Mouse (Mus musculus) CH12.LX (cell line): ENCODE results near the gene Plcl2. TPM values are rescaled to one million over a fixed set of nuclear protein-coding genes. Genes with fewer than 3 reads are reported as not detected.

ENCODE experiments used
- DNase-seq: peaks from one replicate; pipeline ENCODE4 v3.0.0-alpha.2; 2013; ENCODE audit errors: extremely low read depth
- H3K27ac ChIP-seq: 2 replicates; pipeline ENCODE4 v1.5.1; 2012; ENCODE audit warnings: low read depth, mild to moderate bottlenecking, control low read depth, moderate library complexity; ENCODE audit not compliant: insufficient read depth
- H3K27me3 ChIP-seq: replicated peaks from 2 replicates; pipeline ENCODE3; 2012; ENCODE audit warnings: inconsistent platforms
- H3K36me3 ChIP-seq, 2 experiments: replicated peaks in 1 of 2; 2 replicates each; pipeline versions ENCODE3 to v1.6.1; 2012; ENCODE audit warnings: inconsistent platforms in 1 of 2, low read length in 1 of 2, mild to moderate bottlenecking in 1 of 2, mixed read lengths in 1 of 2, moderate library complexity in 1 of 2; ENCODE audit not compliant: control insufficient read depth in 1 of 2, insufficient read depth in 1 of 2
- H3K4me1 ChIP-seq, 2 experiments: 2 replicates each; pipeline ENCODE4 v1.6.1; 2012; ENCODE audit warnings: inconsistent platforms in 1 of 2, moderate library complexity in 1 of 2; ENCODE audit not compliant: insufficient read depth in 2 of 2, control insufficient read depth in 1 of 2
- H3K4me2 ChIP-seq: 2 replicates; pipeline ENCODE4 v1.6.1; 2012; ENCODE audit warnings: low read depth, mild to moderate bottlenecking, control low read depth; ENCODE audit not compliant: poor library complexity, insufficient read depth, severe bottlenecking
- H3K4me3 ChIP-seq, 3 experiments: fragments of 150-350 bp in 1 of 3; sonication (generic) in 1 of 3; replicated peaks in 1 of 3; 2 replicates each; pipeline versions ENCODE3 to v1.5.1; 2011 to 2012; ENCODE audit warnings: low read depth in 2 of 3, low read length in 2 of 3, mild to moderate bottlenecking in 2 of 3, moderate library complexity in 2 of 3, control low read depth in 1 of 3, improper control_type of control experiment in 1 of 3, inconsistent platforms in 1 of 3, mixed read lengths in 1 of 3; ENCODE audit not compliant: poor library complexity in 1 of 3
- H3K79me2 ChIP-seq: replicated peaks from 2 replicates; pipeline ENCODE4 v1.6.1; 2012; ENCODE audit warnings: mild to moderate bottlenecking, moderate library complexity; ENCODE audit not compliant: control insufficient read depth, poor library complexity, insufficient read depth, severe bottlenecking; ENCODE audit errors: extremely low read depth
- H3K9ac ChIP-seq: 2 replicates; pipeline ENCODE4 v1.6.1; 2012; ENCODE audit warnings: low read depth, mild to moderate bottlenecking, control low read depth, moderate library complexity; ENCODE audit not compliant: insufficient read depth
- H3K9me3 ChIP-seq: replicated peaks from 2 replicates; pipeline ENCODE3; 2012; ENCODE audit warnings: low read length, inconsistent platforms, mixed read lengths
- BHLHE40 ChIP-seq: IDR thresholded peaks from 2 replicates; pipeline ENCODE4 v1.6.1; 2011; ENCODE audit warnings: mild to moderate bottlenecking, low read depth, low read length, improper control_type of control experiment
- CHD2 ChIP-seq: IDR thresholded peaks from 2 replicates; pipeline ENCODE4 v1.6.1; 2011; ENCODE audit warnings: low read length, improper control_type of control experiment
- E2F4 ChIP-seq: IDR thresholded peaks from 2 replicates; pipeline ENCODE4 v1.6.1; 2011; ENCODE audit warnings: low read depth, low read length, improper control_type of control experiment; ENCODE audit not compliant: insufficient replicate concordance
- ETS1 ChIP-seq: conservative IDR thresholded peaks from 2 replicates; pipeline ENCODE4 v1.6.1; 2012; ENCODE audit warnings: low read depth, mild to moderate bottlenecking, inconsistent platforms, low read length, improper control_type of control experiment, moderate library complexity
- GABPA ChIP-seq: IDR thresholded peaks from 2 replicates; pipeline ENCODE4 v1.6.1; 2012; ENCODE audit warnings: low read depth, low read length, improper control_type of control experiment, inconsistent platforms; ENCODE audit not compliant: insufficient replicate concordance
- HCFC1 ChIP-seq: IDR thresholded peaks from 2 replicates; pipeline ENCODE4 v1.6.1; 2012; ENCODE audit warnings: low read depth, mild to moderate bottlenecking, inconsistent platforms, low read length, improper control_type of control experiment
- NRF1 ChIP-seq: IDR thresholded peaks from 2 replicates; pipeline ENCODE4 v1.6.1; 2014; ENCODE audit warnings: low read depth, mild to moderate bottlenecking, inconsistent platforms, low read length, improper control_type of control experiment, moderate library complexity
- SIN3A ChIP-seq: IDR thresholded peaks from 2 replicates; pipeline ENCODE4 v1.6.1; 2012; ENCODE audit warnings: low read length, improper control_type of control experiment, inconsistent platforms
- SMC3 ChIP-seq: IDR thresholded peaks from 2 replicates; pipeline ENCODE4 v1.6.1; 2011; ENCODE audit warnings: low read depth, low read length, improper control_type of control experiment
- ZC3H11A ChIP-seq: IDR thresholded peaks from 2 replicates; pipeline ENCODE4 v1.6.1; 2012; ENCODE audit warnings: low read depth, mild to moderate bottlenecking, inconsistent platforms, low read length, improper control_type of control experiment
- dilution Hi-C: fragments of 300-500 bp; cut with MboI; formaldehyde crosslinking; loops from 2 replicates; pipeline ENCODE4 v1.14.3; 2020; ENCODE audit warnings: low sequenced_read_pairs; ENCODE audit not compliant: extremely low pct_unique_long_range_greater_than_20kb, extremely low pct_ligation_motif_present
- in situ Hi-C: fragments of 300-500 bp; cut with MboI; formaldehyde crosslinking; loops from 3 replicates; pipeline ENCODE4 v1.14.3; 2019; ENCODE audit warnings: low sequenced_read_pairs, low pct_ligation_motif_present, low pct_unique_long_range_greater_than_20kb, mixed read lengths
- polyA plus RNA-seq: library from polyadenylated mRNA; unstranded; fragments of >175 nt; gene quantifications from 2 replicates; pipeline ENCODE4 v1.2.1, GENCODE M21; 2012; ENCODE audit warnings: low read depth; ENCODE audit not compliant: insufficient read length
- total RNA-seq, 2 experiments: library from RNA; depleted of rRNA; stranded (reverse); fragments of 300-350 nt in 1 of 2; fragments of >200 nt in 1 of 2; gene quantifications; 2 replicates each; pipeline ENCODE4 v1.2.3; 2012 to 2014

The Plcl2 gene
- total and polyA plus RNA-seq, 3 experiments: 9.0 to 16.6 (median 12.7) TPM

DNA sequence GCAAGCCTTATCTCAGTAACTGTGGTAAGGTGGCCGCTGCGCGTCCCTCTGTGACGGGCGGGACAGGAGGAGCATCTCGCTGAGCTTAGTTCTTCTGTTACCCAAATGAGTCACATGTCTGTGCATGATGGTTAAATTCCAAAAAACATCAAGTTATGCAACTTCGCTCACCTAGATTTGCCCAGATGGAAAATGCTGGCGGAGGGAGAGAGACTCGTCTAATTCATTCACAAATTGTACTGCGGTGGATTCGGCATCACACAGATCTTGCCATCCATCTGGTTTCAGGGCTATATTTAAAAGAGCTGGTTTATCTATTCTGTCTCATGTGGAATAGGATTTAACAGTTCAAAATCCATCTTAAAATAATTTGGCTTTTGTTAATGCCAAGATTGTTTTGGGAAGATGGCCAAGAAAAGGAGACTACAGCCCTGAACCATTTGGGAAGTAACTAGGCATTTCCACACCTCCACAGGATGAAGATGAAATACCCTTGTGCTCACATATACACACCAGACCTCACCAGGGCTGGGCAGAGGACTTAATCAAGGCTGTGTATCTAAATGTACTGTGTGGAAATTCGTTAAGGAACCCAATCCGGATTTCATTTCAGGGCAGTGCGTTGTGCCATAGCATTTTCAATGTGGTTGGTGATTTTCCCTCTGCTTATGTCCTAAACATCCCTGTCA lies 141.5 kb downstream of the Plcl2 start:
- Histone ChIP-seq H3K4me2 (no peak overlapping the region), H3K4me3 (no peak overlapping the region), H3K27me3 (no peaks in the 10 kb centered on the region), H3K27ac (no peak overlapping the region), H3K36me3 (peaks cover 4 to 23% of the 10 kb centered on the region in 2 experiments), H3K9ac (no peak overlapping the region), H3K4me1 (no peaks in the 10 kb centered on the region), H3K79me2 (no peaks in the 10 kb centered on the region), H3K9me3 (peaks cover 11% of the 10 kb centered on the region)
- in situ Hi-C loops (no loop called here), dilution Hi-C loops (no loop called here)
- TF ChIP-seq GABPA (no peak), BHLHE40 (no peak), ETS1 (no peak), CHD2 (no peak), SMC3 (no peak)
- DNase-seq: no peak

DNA sequence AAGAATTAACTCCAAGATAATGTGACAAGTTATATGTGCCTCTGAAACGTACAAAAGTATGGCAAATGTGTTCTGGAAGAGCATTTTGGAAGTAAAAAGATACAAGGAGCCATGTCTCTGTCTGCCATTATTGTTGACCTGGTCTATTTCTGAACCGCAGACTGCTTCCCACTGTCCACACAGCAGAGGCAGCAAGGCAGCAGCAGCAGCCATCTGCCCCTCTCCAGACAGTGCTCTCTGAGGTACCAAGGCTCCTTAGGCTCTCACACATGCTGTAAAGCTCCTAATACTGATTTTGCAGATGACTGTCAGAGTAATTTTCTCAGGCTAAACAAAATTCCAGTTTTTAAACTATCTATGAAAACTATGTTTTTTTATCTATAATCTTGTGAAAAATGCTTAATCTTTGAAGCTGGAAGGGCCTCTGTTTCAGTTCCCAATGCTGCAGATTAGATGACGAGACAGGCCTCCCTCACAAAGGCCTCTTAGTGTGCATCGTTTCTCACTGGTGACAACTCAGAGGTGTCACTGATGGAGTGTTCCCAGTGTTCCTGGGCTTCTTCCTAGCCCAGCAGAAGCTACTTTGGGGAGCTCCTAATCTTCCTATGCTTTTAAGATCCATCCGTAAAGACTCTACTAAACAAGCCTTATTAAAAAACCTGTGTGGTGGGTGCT lies 145.7 kb downstream of the Plcl2 start:
- dilution Hi-C loops: no loop called here
- Histone ChIP-seq H3K9ac (no peak overlapping the region), H3K36me3 (peaks cover 0 to 7% of the 10 kb centered on the region in 2 experiments), H3K79me2 (no peaks in the 10 kb centered on the region), H3K4me1 (no peaks in the 10 kb centered on the region), H3K9me3 (no peaks in the 10 kb centered on the region), H3K4me3 (no peak overlapping the region), H3K27me3 (no peaks in the 10 kb centered on the region), H3K4me2 (no peak overlapping the region), H3K27ac (no peak overlapping the region)
- TF ChIP-seq HCFC1 (no peak), SMC3 (no peak), NRF1 (no peak), ZC3H11A (no peak)
- DNase-seq: no peak
- in situ Hi-C loops: no loop called here

- Histone ChIP-seq H3K4me2 (no peak overlapping the region), H3K9ac (no peak overlapping the region), H3K9me3 (peaks cover 4% of the 10 kb centered on the region), H3K79me2 (no peaks in the 10 kb centered on the region), H3K4me3 (no peak overlapping the region), H3K27me3 (no peaks in the 10 kb centered on the region), H3K27ac (no peak overlapping the region), H3K36me3 (peaks cover 0 to 7% of the 10 kb centered on the region in 2 experiments), H3K4me1 (no peaks in the 10 kb centered on the region)
- TF ChIP-seq ZC3H11A (no peak), SIN3A (no peak), E2F4 (no peak)
- in situ Hi-C loops (no loop called here), dilution Hi-C loops (no loop called here)
- no peak for DNase-seq
Observed at GRCm38 (mm10) chr17:50655416-50655776, 146.2 kb downstream of the Plcl2 start.
